Mouse (Mus musculus): ENCODE measurements around the gene Chd5. TPM values are rescaled to one million over a fixed set of nuclear protein-coding genes. Genes with fewer than 3 reads are reported as not detected.

Gene Chd5
- total RNA-seq, 4 experiments from 2014 or later, result 0.05 to 0.54 (median 0.12) TPM

DNA sequence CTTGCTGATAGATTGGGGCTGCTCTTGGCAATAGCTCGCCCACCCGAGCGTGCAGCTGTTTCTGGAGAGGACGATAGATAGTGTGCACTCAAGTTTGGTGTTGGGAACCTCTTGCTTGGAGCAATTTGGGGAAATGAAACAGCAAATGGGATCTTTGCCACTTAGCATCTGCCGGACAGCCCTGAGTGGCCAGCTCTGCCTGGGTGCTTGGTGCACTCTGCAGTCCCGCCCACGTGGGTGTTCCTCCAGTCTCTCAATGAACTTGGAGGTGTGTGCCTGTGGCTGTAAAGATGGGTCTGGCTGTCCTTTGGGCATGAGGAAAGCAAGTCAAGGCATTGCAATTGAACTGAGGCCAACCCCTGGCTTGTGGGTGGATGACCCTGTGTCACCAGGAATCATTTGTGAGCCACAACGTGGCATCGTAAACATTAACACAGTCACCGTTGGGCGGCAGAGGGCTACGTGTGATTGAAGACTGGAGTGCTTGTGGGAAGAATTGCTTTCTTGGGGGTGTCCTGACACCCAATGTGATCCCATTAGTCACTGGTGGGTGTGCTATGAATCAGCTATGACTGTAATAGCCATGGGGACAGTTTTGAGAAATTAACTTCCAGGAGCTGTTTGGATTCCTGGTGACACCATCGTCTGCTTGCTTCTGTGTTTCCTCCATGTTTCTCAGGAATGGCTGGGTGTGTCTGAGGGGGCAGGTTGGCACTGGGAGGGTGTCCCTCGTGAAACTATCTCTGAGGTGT lies 15.6 kb downstream of the Chd5 start:
- no peak for DNase-seq (ENCODE audit: low spot score in 2 of 2)

- DNase-seq (ENCODE audit: low spot score in 2 of 2), result no peak
These were observed 17.2 kb downstream of the Chd5 start for GRCm38 (mm10) chr4:152355672-152356071.

- DNase-seq (ENCODE audit: low spot score in 2 of 2), result no peak
These were observed 21.2 kb downstream of the Chd5 start for GRCm38 (mm10) chr4:152359700-152360099.

DNA sequence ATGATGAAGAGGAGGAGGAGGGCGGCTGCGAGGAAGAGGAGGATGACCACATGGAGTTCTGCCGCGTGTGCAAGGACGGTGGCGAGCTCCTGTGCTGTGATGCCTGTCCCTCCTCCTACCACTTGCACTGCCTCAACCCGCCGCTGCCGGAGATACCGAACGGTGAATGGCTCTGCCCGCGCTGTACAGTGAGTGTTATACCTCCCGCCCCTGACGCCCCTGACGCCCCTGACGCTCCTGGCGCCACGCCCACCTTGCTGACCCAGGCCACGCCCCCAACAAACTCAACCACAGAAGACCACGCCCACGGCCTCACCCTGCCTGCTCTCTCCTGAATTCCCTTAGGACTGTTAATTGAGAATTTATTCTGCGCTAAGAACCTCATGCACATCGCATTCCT lies 22.4 kb downstream of the Chd5 start:
- DNase-seq (ENCODE audit: low spot score in 2 of 2), result no peak

DNA sequence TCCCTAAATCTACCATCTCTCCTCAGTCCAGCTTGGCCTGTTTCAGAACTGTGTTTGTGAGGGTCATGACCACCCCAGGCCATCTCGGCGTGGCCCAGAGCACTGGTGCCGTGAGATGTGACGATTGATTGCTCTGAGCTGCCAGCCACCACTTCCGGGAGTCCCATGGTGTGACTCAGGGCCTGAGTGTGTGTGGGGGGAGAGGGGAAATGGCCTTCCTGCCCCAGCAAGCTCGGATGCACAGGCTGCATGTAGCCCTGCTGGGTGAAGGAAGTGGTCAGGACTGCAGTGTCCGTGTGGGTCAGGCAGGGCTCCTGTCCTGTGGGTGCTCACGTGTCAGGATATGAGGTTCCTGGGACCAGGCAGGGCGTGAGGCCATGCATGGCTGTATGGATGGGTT lies 23.7 kb downstream of the Chd5 start:
- DNase-seq (ENCODE audit: low spot score in 2 of 2), result no peak

DNA sequence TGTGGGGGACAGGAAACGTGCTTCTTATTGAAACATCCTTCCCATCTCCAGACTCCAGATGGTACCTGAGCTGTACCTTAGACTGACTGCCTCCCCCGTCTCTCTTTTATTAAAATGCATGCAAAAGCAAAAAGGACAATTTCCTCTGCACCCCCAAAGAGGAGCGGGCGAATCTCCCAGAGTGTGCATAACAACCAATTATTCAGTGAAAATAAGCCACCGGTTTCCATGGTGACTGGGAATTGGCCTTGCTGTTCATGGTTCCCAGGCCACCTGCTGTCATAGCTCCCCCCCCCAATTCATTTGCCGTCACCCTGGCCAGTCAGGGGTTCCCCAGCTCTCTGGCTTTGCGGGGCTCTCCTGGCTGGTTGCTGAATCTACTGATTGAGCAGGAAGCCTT lies 26.8 kb downstream of the Chd5 start:
- DNase-seq (ENCODE audit: low spot score in 2 of 2), result no peak

- no peak for DNase-seq (ENCODE audit: low spot score in 2 of 2)
These were observed 44.2 kb downstream of the Chd5 start for GRCm38 (mm10) chr4:152382528-152383252.

DNA sequence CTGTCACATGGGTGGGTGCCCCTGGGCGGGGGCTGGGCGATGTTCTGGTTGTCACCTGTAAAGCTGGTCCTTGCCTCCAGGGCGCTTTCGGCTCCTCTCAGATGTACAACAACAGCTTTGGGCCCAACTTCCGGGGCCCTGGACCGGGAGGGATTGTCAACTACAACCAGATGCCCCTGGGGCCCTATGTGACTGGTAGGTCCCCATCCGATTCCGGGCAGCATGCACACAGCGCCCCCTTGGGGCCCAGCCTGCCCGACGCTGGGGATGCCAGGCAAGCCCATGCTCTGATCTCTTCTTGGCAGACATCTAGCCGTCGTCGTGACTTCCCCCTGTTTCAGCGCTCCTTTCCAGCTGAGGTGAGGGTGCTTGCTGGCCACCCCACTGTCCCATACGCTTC lies 47.2 kb downstream of the Chd5 start:
- DNase-seq (ENCODE audit: low spot score in 2 of 2), result peak in 1 of 2 experiments; percentile 9

- no peak for DNase-seq (ENCODE audit: low spot score in 2 of 2)
These were observed 53.7 kb downstream of the Chd5 start for GRCm38 (mm10) chr4:152392192-152392591.

- no peak for DNase-seq (ENCODE audit: low spot score in 2 of 2)
These were observed 54.2 kb downstream of the Chd5 start for GRCm38 (mm10) chr4:152392627-152393026.

DNA sequence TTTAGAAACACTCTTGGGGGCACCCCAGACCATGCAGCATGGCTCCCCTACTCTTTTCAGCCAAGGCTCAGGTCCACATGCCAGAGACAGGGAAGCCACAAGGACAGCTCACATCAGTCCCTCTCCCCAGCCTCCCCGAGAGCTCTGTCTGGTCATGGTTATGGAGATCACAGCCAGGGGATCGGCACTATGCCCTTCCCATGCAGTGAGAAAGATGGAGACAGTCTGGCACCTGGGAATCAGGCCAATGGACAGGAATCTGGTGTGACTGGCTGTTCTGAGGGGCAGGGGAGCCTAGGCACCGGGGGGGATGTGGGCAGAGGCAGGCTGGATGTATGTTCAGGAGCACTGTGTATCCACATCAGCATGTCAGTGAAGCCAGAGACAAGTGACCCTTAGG lies 60.5 kb downstream of the Chd5 start:
- no peak for DNase-seq (ENCODE audit: low spot score in 2 of 2)

DNA sequence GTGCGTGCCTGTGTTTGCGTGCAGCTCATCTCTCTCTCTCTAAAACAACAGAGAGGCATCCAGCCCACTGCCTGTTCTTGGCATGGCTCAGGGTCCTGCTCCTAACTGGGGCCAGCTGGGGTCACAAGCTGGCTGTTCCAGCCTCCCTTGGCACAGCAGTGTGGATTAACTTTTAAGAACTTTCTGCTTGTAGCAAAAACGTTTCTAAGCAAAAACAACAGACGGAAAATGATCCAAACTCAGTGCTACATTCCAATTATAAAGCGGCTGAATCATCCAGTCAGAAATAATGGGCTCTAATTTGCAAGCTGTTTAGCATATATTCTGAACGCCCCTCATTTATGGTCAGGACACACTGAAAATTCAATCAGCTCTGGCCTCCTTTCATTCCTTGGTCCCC lies 66.7 kb downstream of the Chd5 start:
- DNase-seq (ENCODE audit: low spot score in 2 of 2), result no peak

- no peak for DNase-seq (ENCODE audit: low spot score in 2 of 2)
These were observed 67.3 kb downstream of the Chd5 start for GRCm38 (mm10) chr4:152405671-152406201.

GRCm38 (mm10) chr4:152406531-152406930 lies 68.1 kb downstream of the Chd5 start:
- DNase-seq (ENCODE audit: low spot score in 2 of 2), result no peak

DNA sequence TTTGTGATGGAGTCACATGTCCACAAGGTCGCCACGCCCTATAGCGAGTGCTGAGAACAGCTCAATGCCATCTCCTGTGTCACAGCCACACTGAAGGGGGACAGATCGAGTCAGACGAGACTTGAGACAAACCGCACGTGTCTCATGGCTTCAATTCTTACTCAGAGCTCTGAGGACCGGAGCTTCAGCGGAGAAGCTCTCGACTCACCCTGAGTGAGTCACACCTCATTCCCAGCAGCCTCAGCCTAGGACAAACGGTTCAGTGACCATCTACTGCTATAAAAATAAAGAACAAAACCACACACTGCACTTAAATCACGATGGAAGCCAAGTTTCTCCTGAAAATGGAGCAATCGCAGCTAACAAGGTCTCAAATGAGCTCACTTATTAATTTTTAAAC lies 72.5 kb downstream of the Chd5 start:
- DNase-seq (ENCODE audit: low spot score in 2 of 2), result no peak

DNA sequence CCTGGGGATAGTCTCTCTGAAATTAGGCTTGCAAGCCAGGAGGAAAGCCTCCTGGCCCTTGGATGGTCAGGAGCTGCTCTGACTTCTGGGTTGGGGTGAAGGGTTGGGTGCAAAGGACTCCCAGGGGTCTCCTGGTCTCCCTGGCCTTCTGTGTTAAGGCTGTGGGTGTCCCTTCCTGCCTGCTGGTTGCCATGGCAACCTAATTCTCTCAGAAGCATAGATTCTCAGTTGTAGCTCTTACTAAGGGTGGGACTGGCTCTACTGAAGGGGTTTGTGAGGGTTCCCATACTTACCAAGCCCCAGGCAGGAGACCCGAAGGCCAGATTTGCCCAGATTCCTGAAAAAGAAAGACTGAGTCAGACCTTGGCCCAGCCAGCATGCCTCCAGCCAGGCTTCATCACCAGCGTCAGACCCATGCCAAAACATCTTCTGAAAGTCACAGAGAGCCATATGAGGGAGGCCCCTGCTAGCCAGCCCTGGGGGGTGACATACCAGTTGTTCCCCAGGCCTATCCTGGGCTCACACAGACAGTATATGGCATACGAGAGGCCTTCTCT lies 74.2 kb downstream of the Chd5 start:
- no peak for DNase-seq (ENCODE audit: low spot score in 2 of 2)

DNA sequence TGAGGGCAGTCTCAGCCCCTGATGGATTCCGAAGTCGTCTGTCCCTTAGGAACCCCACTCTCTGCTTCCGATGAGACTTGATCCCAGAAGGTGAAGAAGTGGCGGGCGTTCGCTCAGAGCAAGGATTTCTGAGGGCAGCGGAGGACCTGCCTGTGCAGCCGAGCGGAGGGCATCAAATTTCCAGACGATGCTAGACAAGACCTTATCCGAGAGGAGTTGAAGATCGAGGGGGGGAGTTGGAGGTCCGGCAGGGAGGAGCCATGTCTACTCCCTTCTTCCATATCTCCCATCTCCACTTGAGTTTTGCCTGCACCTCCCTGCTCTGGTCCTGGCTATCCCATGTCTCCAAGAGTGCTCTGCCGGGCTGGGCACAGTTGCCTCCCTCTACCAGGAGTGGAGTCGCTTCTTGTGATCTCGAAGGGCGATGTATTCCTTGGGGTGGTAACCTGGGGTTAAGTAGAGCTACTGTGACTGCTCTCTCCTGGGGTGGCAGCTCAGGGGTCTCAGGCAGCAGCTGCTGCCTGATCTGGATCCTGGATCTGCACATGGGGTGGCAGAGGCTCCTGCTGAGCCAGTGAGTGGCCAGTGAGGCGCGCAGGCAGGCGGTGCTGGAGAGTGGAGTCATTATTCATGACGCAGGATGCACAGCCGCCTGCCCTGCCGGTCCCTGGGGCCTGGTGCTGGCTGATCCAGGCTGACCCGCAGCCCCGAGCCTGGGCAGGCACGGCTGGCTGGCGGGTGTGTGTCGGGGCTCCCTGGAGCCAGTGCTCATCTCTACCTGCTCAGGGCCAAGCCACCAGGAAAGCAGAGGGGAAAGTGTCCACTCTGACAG lies 80.0 kb downstream of the Chd5 start:
- DNase-seq (ENCODE audit: low spot score in 2 of 2), result no peak

DNA sequence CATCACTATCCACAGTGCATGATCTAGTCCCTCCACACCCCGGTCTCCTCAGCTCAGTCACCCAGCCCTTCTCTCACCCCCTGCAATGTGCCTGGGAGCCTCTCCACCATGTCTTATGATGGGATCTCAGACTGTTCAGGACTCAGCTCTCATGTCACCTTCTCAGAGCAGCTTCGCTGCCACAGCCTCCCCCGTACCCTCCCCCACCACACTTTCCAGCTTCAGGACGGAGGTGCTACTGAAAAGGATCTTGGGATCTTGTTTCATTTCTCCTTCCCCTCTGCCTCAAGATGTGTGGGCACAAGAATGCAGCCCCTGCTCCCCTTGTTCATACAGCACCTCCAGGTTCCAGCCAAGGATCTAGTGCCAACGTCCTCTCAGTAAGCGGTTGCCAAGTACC lies 85.1 kb downstream of the Chd5 start:
- no peak for DNase-seq (ENCODE audit: low spot score in 2 of 2)

GRCm38 (mm10) chr4:152424341-152424740 lies 85.9 kb downstream of the Chd5 start:
- DNase-seq (ENCODE audit: low spot score in 2 of 2), result no peak

DNA sequence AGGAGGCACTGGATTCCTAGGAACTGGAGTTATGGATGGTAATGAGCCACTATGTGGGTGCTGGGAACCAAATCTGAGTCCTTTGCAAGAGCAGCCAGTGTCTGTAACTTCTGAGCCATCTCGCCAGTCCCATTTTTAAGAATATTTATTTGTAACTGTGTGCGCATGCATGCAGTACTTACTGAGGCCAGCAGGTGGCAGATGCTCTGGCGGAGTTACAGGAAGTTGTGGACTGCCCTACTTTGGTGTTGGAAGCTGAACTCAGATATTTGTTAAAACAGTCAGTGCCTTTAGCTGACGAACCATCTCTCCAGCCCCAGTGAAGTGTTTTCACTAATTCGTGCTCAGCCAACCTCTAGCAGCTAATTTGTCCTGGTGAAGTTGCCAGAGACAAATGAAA lies 86.5 kb downstream of the Chd5 start:
- DNase-seq (ENCODE audit: low spot score in 2 of 2), result no peak

DNA sequence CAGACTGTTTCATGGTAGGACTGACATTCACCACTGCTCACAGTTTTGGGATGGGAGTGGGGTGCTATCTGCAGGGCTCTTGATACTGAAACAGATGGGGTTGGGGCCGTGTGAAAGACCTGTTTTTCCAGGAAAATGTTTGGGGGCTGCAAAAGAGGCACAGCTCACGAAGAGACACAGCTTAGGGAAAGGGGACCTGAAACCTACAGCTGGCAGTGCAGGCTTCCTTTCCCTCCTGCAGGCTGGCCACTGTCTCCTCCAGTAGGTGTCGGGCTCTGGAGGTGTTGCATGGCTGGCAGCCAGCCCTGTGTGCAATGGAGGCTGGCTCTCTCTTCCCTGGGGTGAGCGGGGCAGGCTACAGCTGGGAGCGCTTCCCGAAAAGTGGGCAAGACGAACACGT lies 89.8 kb downstream of the Chd5 start:
- DNase-seq (ENCODE audit: low spot score in 2 of 2), result no peak

- DNase-seq (ENCODE audit: low spot score in 2 of 2), result no peak
These were observed 93.9 kb downstream of the Chd5 start for GRCm38 (mm10) chr4:152432308-152432707.
